Mouse (Mus musculus): ENCODE measurements at regions not wholly inside any gene's neighbourhood (a gene's known extent, or its start where the extent isn't known, plus 50 kb on each side); places are given as distances from the start of the nearest gene placed in this dataset.

DNA sequence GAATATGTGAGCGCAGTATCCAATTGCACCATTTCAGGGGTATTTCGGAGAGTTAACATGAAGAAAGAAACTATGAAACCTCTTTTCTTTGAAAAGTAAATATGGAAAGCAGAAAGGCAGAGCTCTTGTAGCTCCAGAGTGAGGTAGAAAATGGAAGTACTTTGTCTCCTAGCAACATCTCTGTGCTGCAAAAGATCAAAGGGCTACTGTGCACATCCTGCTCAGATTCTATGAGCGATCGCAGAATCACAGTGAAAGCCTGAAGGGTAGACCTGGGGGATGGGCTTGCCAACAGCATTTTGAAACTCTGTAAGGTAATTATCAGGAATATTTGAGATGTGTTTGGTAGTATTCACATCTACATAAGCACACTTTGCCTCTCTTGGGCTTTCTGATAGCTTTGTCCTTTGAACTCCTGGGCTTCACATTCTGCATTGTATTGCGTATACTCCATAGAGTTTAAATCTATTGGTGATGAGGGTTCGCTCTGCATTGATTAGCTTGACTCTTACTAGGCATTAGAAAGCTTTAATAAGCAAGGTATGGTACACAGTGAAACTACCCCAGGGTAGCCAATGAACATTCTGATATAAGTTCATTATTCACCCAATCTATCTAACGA lies 459.5 kb upstream of the Lmcd1 start:
- no peak overlapping the region for H3K4me3 ChIP-seq (replicated peaks; ENCODE audit: control insufficient read depth, low read depth, low read length)
- 82% methylated on average over 7 of the region's 7 CpGs for WGBS
- TF ChIP-seq CTCF (IDR thresholded peaks at IDR 0.05; ENCODE audit: control insufficient read depth, insufficient read depth, low read length) (no peak), POLR2A (IDR thresholded peaks at IDR 0.05; ENCODE audit: borderline replicate concordance, control insufficient read depth, low read depth, low read length) (no peak)
- no peaks in the 10 kb centered on the region for H3K4me1 ChIP-seq (ENCODE audit: control insufficient read depth, insufficient read depth, low read length)
- H3K27ac ChIP-seq (ENCODE audit: control insufficient read depth, insufficient read depth, low read depth, low read length, poor library complexity), result no peak overlapping the region

DNA sequence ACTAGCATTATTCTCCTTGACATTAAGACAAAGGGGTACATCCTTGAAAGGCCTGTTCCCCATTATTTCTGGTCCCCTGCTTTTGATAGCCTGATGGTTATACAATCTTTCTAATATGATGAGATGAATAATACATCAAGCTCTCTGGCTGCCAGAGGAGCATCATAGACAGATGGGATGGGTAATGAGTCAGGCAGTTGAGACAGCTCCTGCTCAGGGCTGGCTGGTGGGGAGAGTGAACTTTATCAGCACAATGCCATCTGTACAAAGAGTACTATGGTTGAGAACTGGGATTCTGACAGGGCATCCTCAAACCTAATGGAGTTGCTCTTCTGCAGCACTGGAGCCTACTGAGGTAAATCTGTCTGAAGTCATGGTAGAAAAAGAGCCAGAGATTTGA lies 458.4 kb upstream of the Lmcd1 start:
- no peak overlapping the region for H3K4me3 ChIP-seq (replicated peaks; ENCODE audit: control insufficient read depth, low read depth, low read length)
- TF ChIP-seq CTCF (IDR thresholded peaks at IDR 0.05; ENCODE audit: control insufficient read depth, insufficient read depth, low read length), result no peak
- TF ChIP-seq POLR2A (IDR thresholded peaks at IDR 0.05; ENCODE audit: borderline replicate concordance, control insufficient read depth, low read depth, low read length), result no peak

DNA sequence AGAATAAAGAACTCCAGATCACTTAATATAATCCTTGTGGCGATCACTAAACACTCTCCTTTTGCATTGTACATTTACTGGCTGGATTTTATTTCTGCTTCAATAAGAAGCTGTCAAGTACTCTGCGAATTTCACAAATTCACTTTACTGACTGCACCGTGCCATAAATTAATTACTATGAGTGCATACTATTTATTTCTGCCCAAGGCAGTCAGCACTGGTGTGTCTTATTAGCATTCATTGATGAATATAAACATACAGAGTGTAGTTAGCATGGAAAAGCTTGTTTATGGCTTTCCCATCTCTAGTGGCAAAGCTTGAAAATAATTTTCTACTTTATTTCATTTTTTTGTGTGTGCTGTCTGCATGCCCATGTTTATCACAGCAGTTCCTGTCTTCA lies 453.3 kb upstream of the Lmcd1 start:
- WGBS, result 73% methylated on average over 3 of the region's 3 CpGs
- Histone ChIP-seq H3K27ac (ENCODE audit: control insufficient read depth, insufficient read depth, low read depth, low read length, poor library complexity) (no peak overlapping the region), H3K4me3 (replicated peaks; ENCODE audit: control insufficient read depth, low read depth, low read length) (no peak overlapping the region), H3K4me1 (ENCODE audit: control insufficient read depth, insufficient read depth, low read length) (no peaks in the 10 kb centered on the region)
- no peak for TF ChIP-seq CTCF (IDR thresholded peaks at IDR 0.05; ENCODE audit: control insufficient read depth, insufficient read depth, low read length)

More for the DNA sequence above, 458.4 kb upstream of the Lmcd1 start:
- Histone ChIP-seq H3K27ac (ENCODE audit: control insufficient read depth, insufficient read depth, low read depth, low read length, poor library complexity) (no peak overlapping the region), H3K4me1 (ENCODE audit: control insufficient read depth, insufficient read depth, low read length) (no peaks in the 10 kb centered on the region)

- Histone ChIP-seq H3K4me3 (replicated peaks; ENCODE audit: control insufficient read depth, low read depth, low read length) (no peak overlapping the region), H3K4me1 (ENCODE audit: control insufficient read depth, insufficient read depth, low read length) (no peaks in the 10 kb centered on the region), H3K27ac (ENCODE audit: control insufficient read depth, insufficient read depth, low read depth, low read length, poor library complexity) (no peak overlapping the region)
- WGBS, result 60% methylated on average over 6 of the region's 6 CpGs
- TF ChIP-seq POLR2A (IDR thresholded peaks at IDR 0.05; ENCODE audit: borderline replicate concordance, control insufficient read depth, low read depth, low read length) (no peak), CTCF (IDR thresholded peaks at IDR 0.05; ENCODE audit: control insufficient read depth, insufficient read depth, low read length) (no peak)
Observed at GRCm38 (mm10) chr6:111844321-111844835, 429.2 kb upstream of the Lmcd1 start.

GRCm38 (mm10) chr6:111866101-111866598 lies 407.4 kb upstream of the Lmcd1 start:
- no peak overlapping the region for H3K27ac ChIP-seq (ENCODE audit: control insufficient read depth, insufficient read depth, low read depth, low read length, poor library complexity)
- WGBS, result 49% methylated on average over 3 of the region's 3 CpGs
- no peaks in the 10 kb centered on the region for H3K4me1 ChIP-seq (ENCODE audit: control insufficient read depth, insufficient read depth, low read length)
- no peak overlapping the region for H3K4me3 ChIP-seq (replicated peaks; ENCODE audit: control insufficient read depth, low read depth, low read length)
- TF ChIP-seq CTCF (IDR thresholded peaks at IDR 0.05; ENCODE audit: control insufficient read depth, insufficient read depth, low read length) (no peak), POLR2A (IDR thresholded peaks at IDR 0.05; ENCODE audit: borderline replicate concordance, control insufficient read depth, low read depth, low read length) (no peak)

- no peak for TF ChIP-seq POLR2A (IDR thresholded peaks at IDR 0.05; ENCODE audit: borderline replicate concordance, control insufficient read depth, low read depth, low read length)
- no peak for TF ChIP-seq CTCF (IDR thresholded peaks at IDR 0.05; ENCODE audit: control insufficient read depth, insufficient read depth, low read length)
- Histone ChIP-seq H3K4me1 (ENCODE audit: control insufficient read depth, insufficient read depth, low read length) (no peaks in the 10 kb centered on the region), H3K27ac (ENCODE audit: control insufficient read depth, insufficient read depth, low read depth, low read length, poor library complexity) (no peak overlapping the region), H3K4me3 (replicated peaks; ENCODE audit: control insufficient read depth, low read depth, low read length) (no peak overlapping the region)
- WGBS, result 56% methylated on average over 1 of the region's 1 CpGs
Observed at GRCm38 (mm10) chr6:111882557-111882956, 391.0 kb upstream of the Lmcd1 start.

GRCm38 (mm10) chr6:111883946-111884345 lies 389.6 kb upstream of the Lmcd1 start:
- TF ChIP-seq POLR2A (IDR thresholded peaks at IDR 0.05; ENCODE audit: borderline replicate concordance, control insufficient read depth, low read depth, low read length), result no peak
- TF ChIP-seq CTCF (IDR thresholded peaks at IDR 0.05; ENCODE audit: control insufficient read depth, insufficient read depth, low read length), result no peak
- Histone ChIP-seq H3K4me3 (replicated peaks; ENCODE audit: control insufficient read depth, low read depth, low read length) (no peak overlapping the region), H3K4me1 (ENCODE audit: control insufficient read depth, insufficient read depth, low read length) (no peaks in the 10 kb centered on the region), H3K27ac (ENCODE audit: control insufficient read depth, insufficient read depth, low read depth, low read length, poor library complexity) (no peak overlapping the region)
- WGBS, result 74% methylated on average over 1 of the region's 1 CpGs

GRCm38 (mm10) chr6:111911997-111912396 lies 361.6 kb upstream of the Lmcd1 start:
- Histone ChIP-seq H3K4me3 (replicated peaks; ENCODE audit: control insufficient read depth, low read depth, low read length) (no peak overlapping the region), H3K4me1 (ENCODE audit: control insufficient read depth, insufficient read depth, low read length) (no peaks in the 10 kb centered on the region), H3K27ac (ENCODE audit: control insufficient read depth, insufficient read depth, low read depth, low read length, poor library complexity) (no peak overlapping the region)
- WGBS, result 42% methylated on average over 2 of the region's 2 CpGs
- TF ChIP-seq CTCF (IDR thresholded peaks at IDR 0.05; ENCODE audit: control insufficient read depth, insufficient read depth, low read length), result no peak
